Mouse (Mus musculus): ENCODE measurements around the gene Sapcd2. TPM values are rescaled to one million over a fixed set of nuclear protein-coding genes. Genes with fewer than 3 reads are reported as not detected.

Gene Sapcd2
- 0.20 and 0.34 TPM in 2 replicates for polyA plus RNA-seq (2012; rRNA removed)

GRCm38 (mm10) chr2:25371764-25372643, at the start of gene Sapcd2:
TSS of gene Sapcd2 (plus strand) at chr2:25372321.
- no peaks in the 10 kb centered on the region for H3K36me3 ChIP-seq (ENCODE audit: control insufficient read depth, insufficient read depth, low read length)
- no peaks in the 10 kb centered on the region for H3K4me1 ChIP-seq (ENCODE audit: control insufficient read depth, insufficient read depth, low read length)
- H3K27ac ChIP-seq (ENCODE audit: insufficient read depth, low read depth, low read length), result no peak within 1 kb of the TSS
- peak; percentile 92 for DNase-seq
- no peaks in the 10 kb centered on the region for H3K27me3 ChIP-seq (replicated peaks; ENCODE audit: control insufficient read depth, insufficient read depth, low read length)
- WGBS, result 2% methylated on average over 65 of the region's 65 CpGs
- H3K4me3 ChIP-seq (ENCODE audit: insufficient read depth, low read depth, low read length), result peak within 1 kb of the TSS; percentile 51
- TF ChIP-seq POLR2A (IDR thresholded peaks at IDR 0.05; ENCODE audit: low read depth, low read length) (no peak), CTCF (conservative IDR thresholded peaks at IDR 0.05; ENCODE audit: insufficient read depth, insufficient read length, low read depth, low read length) (no peak)

- Histone ChIP-seq H3K36me3 (ENCODE audit: control insufficient read depth, insufficient read depth, low read length) (no peaks in the 10 kb centered on the region), H3K4me3 (ENCODE audit: insufficient read depth, low read depth, low read length) (no peak overlapping the region), H3K27me3 (replicated peaks; ENCODE audit: control insufficient read depth, insufficient read depth, low read length) (no peaks in the 10 kb centered on the region), H3K4me1 (ENCODE audit: control insufficient read depth, insufficient read depth, low read length) (no peaks in the 10 kb centered on the region), H3K27ac (ENCODE audit: insufficient read depth, low read depth, low read length) (no peak overlapping the region)
- DNase-seq, result peak; percentile 69
- TF ChIP-seq POLR2A (IDR thresholded peaks at IDR 0.05; ENCODE audit: low read depth, low read length) (no peak), CTCF (conservative IDR thresholded peaks at IDR 0.05; ENCODE audit: insufficient read depth, insufficient read length, low read depth, low read length) (no peak)
- WGBS, result 53% methylated on average over 2 of the region's 2 CpGs
Observed at GRCm38 (mm10) chr2:25326036-25326435, 46.1 kb upstream of the Sapcd2 start.

GRCm38 (mm10) chr2:25328440-25328839, 43.7 kb upstream of the Sapcd2 start:
- Histone ChIP-seq H3K27me3 (replicated peaks; ENCODE audit: control insufficient read depth, insufficient read depth, low read length) (no peaks in the 10 kb centered on the region), H3K4me3 (ENCODE audit: insufficient read depth, low read depth, low read length) (no peak overlapping the region), H3K4me1 (ENCODE audit: control insufficient read depth, insufficient read depth, low read length) (peaks cover 10% of the 10 kb centered on the region; the same call in 1 of the 2 replicates), H3K36me3 (ENCODE audit: control insufficient read depth, insufficient read depth, low read length) (no peaks in the 10 kb centered on the region), H3K27ac (ENCODE audit: insufficient read depth, low read depth, low read length) (no peak overlapping the region)
- DNase-seq, result peak; percentile 62
- TF ChIP-seq CTCF (conservative IDR thresholded peaks at IDR 0.05; ENCODE audit: insufficient read depth, insufficient read length, low read depth, low read length) (peak; percentile 65), POLR2A (IDR thresholded peaks at IDR 0.05; ENCODE audit: low read depth, low read length) (no peak)
- WGBS, result 35% methylated on average over 7 of the region's 7 CpGs

DNA sequence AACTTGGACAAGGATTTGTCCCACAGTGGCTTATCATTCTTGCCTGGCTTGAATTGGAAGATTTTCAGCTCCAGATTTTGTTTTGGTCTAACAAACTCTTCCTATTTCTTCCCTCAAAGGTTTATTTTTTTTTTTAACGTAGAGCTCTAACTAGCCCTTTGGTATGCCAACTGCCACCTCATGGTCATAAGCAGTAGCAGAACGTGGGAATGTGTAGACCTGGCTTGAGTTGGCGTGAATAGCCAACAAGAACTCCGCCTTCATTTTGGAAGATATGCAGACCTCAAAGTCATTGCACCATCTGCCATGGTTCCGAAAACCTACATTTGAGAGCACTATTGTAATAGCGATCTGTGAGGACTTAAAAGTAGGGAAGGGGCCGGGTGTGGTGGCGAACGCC, 40.7 kb upstream of the Sapcd2 start:
- Histone ChIP-seq H3K4me3 (ENCODE audit: insufficient read depth, low read depth, low read length) (no peak overlapping the region), H3K36me3 (ENCODE audit: control insufficient read depth, insufficient read depth, low read length) (no peaks in the 10 kb centered on the region), H3K27me3 (replicated peaks; ENCODE audit: control insufficient read depth, insufficient read depth, low read length) (no peaks in the 10 kb centered on the region), H3K27ac (ENCODE audit: insufficient read depth, low read depth, low read length) (no peak overlapping the region), H3K4me1 (ENCODE audit: control insufficient read depth, insufficient read depth, low read length) (peaks cover 12% of the 10 kb centered on the region; the same call in 1 of the 2 replicates)
- no peak for TF ChIP-seq CTCF (conservative IDR thresholded peaks at IDR 0.05; ENCODE audit: insufficient read depth, insufficient read length, low read depth, low read length)
- no peak for TF ChIP-seq POLR2A (IDR thresholded peaks at IDR 0.05; ENCODE audit: low read depth, low read length)
- DNase-seq, result no peak
- WGBS, result 50% methylated on average over 9 of the region's 9 CpGs

DNA sequence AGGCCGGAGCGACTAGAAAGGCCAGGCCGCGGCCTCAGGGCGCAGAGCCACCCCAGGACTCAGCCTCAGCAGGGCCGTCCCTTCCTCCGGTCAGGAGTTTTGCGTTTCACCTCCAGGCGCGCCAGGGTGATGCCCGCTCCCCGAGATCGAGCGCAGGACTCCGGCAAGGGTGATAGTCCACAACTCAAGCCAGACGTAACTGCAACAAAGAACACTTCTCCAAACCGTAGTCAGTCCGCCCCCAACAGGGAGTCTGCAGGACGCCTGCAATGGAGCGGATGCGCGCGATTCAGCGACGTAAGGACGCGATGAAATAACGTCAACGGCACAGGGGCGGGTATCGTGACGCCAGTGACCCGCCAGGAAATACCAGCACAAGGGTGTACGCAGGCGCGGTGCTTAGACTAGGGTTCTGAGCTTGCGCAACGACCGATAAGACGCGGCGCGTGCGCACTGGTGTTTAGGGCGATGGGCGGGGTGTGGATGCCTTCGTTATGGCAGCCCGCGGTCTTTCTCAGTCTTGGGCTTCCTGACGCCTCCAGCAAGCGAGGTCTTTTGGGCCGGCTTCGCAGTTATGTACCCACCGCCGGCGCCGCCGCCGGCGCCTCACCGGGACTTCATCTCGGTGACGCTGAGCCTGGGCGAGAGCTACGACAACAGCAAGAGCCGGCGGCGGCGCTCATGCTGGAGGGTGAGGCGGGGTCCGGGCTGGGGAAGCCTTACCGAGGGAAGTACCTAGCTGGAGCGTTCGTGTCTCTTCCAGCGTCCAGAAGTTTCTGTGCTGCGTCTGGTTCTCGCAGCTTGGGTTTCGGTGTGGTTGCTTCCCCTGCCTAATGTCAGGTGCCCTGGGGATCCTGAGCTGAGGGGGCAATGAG, 39.6 kb upstream of the Sapcd2 start, which contains the start of gene Man1b1:
TSS of gene Man1b1 (plus strand) at position 53 of the 875 bp plus-strand sequence.
- peak; percentile 100 for DNase-seq
- Histone ChIP-seq H3K4me1 (ENCODE audit: control insufficient read depth, insufficient read depth, low read length) (peaks cover 12% of the 10 kb centered on the region; the same call in 1 of the 2 replicates), H3K36me3 (ENCODE audit: control insufficient read depth, insufficient read depth, low read length) (no peaks in the 10 kb centered on the region), H3K27me3 (replicated peaks; ENCODE audit: control insufficient read depth, insufficient read depth, low read length) (no peaks in the 10 kb centered on the region), H3K27ac (ENCODE audit: insufficient read depth, low read depth, low read length) (peak within 1 kb of the TSS; percentile 52; the same call in 1 of the 2 replicates), H3K4me3 (ENCODE audit: insufficient read depth, low read depth, low read length) (peak within 1 kb of the TSS; percentile 83)
- under 1% methylated on average over 78 of the region's 78 CpGs for WGBS
- TF ChIP-seq POLR2A (IDR thresholded peaks at IDR 0.05; ENCODE audit: low read depth, low read length) (peak; percentile 62), CTCF (conservative IDR thresholded peaks at IDR 0.05; ENCODE audit: insufficient read depth, insufficient read length, low read depth, low read length) (no peak)

DNA sequence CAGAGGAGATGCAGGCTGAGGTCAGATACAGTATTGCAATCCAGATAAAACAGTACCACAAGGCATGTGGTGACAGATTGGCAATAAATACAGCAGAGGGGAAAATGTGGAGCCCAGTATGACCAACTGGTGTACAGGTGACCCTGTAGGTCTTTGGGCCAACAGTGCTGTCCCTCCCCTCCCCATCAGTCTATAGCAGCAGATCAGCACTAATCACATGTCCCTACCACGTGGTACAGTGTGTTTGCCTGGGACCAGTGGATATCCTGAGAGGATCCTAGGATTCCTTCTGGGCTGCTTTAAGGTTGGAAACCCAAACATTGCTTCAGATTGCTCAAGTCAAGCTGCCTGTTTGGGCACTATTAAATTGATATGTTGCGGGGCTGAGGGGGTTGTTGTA, 38.6 kb upstream of the Sapcd2 start:
- peaks cover 12% of the 10 kb centered on the region; the same call in 1 of the 2 replicates for H3K4me1 ChIP-seq (ENCODE audit: control insufficient read depth, insufficient read depth, low read length)
- no peaks in the 10 kb centered on the region for H3K27me3 ChIP-seq (replicated peaks; ENCODE audit: control insufficient read depth, insufficient read depth, low read length)
- no peak overlapping the region for H3K27ac ChIP-seq (ENCODE audit: insufficient read depth, low read depth, low read length)
- DNase-seq, result no peak
- no peak overlapping the region for H3K4me3 ChIP-seq (ENCODE audit: insufficient read depth, low read depth, low read length)
- WGBS, result 82% methylated on average over 2 of the region's 2 CpGs
- H3K36me3 ChIP-seq (ENCODE audit: control insufficient read depth, insufficient read depth, low read length), result no peaks in the 10 kb centered on the region
- TF ChIP-seq CTCF (conservative IDR thresholded peaks at IDR 0.05; ENCODE audit: insufficient read depth, insufficient read length, low read depth, low read length), result no peak
- no peak for TF ChIP-seq POLR2A (IDR thresholded peaks at IDR 0.05; ENCODE audit: low read depth, low read length)

Measured in kidney, adult 2 months (tissue).